Mouse (Mus musculus) forebrain, embryonic 14.5 days (tissue): Measurements from ENCODE around the gene Maff. TPM values are rescaled to one million over a fixed set of nuclear protein-coding genes. Genes with fewer than 3 reads are reported as not detected.

Source experiments
- ATAC-seq: fragments of 200-750 bp; cut with Nextera tagmentation; 2 replicates; pipeline ENCODE4 v1.8.0; 2017; ENCODE audit warnings: mild to moderate bottlenecking, moderate library complexity
- DNase-seq: peaks from one replicate; pipeline ENCODE4 v3.0.0-alpha.2; 2015; ENCODE audit warnings: low spot score
- H3K27ac ChIP-seq: fragments of 300-500 bp; sonication (generic); 2 replicates; pipeline ENCODE4 v1.5.1; 2014; ENCODE audit warnings: low read depth, mild to moderate bottlenecking, control low read depth, low read length, moderate library complexity
- H3K27me3 ChIP-seq: fragments of 300-500 bp; sonication (generic); replicated peaks from 2 replicates; pipeline ENCODE4 v1.6.1; 2014; ENCODE audit warnings: low read length, control low read depth, mixed read lengths; ENCODE audit not compliant: control insufficient read depth, insufficient read depth
- H3K36me3 ChIP-seq: fragments of 300-500 bp; sonication (generic); 2 replicates; pipeline ENCODE4 v1.6.1; 2014; ENCODE audit warnings: low read length, control low read depth; ENCODE audit not compliant: control insufficient read depth, insufficient read depth
- H3K4me1 ChIP-seq: fragments of 300-500 bp; sonication (generic); 2 replicates; pipeline ENCODE4 v1.6.1; 2014; ENCODE audit warnings: antibody characterized with exemption, low read length, control low read depth; ENCODE audit not compliant: control insufficient read depth, insufficient read depth
- H3K4me2 ChIP-seq: fragments of 300-500 bp; sonication (generic); 2 replicates; pipeline ENCODE4 v1.6.1; 2014; ENCODE audit warnings: mild to moderate bottlenecking, control low read depth, low read length
- H3K4me3 ChIP-seq: fragments of 300-500 bp; sonication (generic); 2 replicates; pipeline ENCODE4 v1.5.1; 2014; ENCODE audit warnings: low read depth, low read length, control low read depth
- H3K9ac ChIP-seq: fragments of 300-500 bp; sonication (generic); 2 replicates; pipeline ENCODE4 v1.6.1; 2014; ENCODE audit warnings: mild to moderate bottlenecking, low read length, control low read depth, moderate library complexity
- H3K9me3 ChIP-seq: fragments of 300-500 bp; sonication (generic); replicated peaks from 2 replicates; pipeline ENCODE4 v1.6.1; 2016; ENCODE audit warnings: low read length, control low read depth, mixed read lengths; ENCODE audit not compliant: control insufficient read depth
- WGBS: fragments of 180-500 bp; shearing (Covaris S2); extraction: QIAGEN DNeasy Blood & Tissue Kit; methylation state at CpG from one replicate; pipeline ENCODE4 v1.1.7; 2014; 5-methylcytosine and 5-hydroxymethylcytosine counted together
- polyA plus RNA-seq: library from polyadenylated mRNA; unstranded; fragments of >200 nt; fragmentation: Nextera tagmentation; extraction: Ambion mirVana; gene quantifications from 2 replicates; pipeline ENCODE4 v1.2.1, GENCODE M21; 2014

Maff gene
- polyA plus RNA-seq, result 0.72 and 1.6 TPM in 2 replicates

GRCm38 (mm10) chr15:79346051-79346793 is at the start of gene Maff:
TSS of gene Maff (plus strand) at chr15:79346621.
- H3K9ac ChIP-seq, result peak within 1 kb of the TSS; percentile 71
- no peaks in the 10 kb centered on the region for H3K36me3 ChIP-seq
- H3K27me3 ChIP-seq, result 0 out of 2 replicates have a peak, but pooled peaks cover 7% of the 10 kb centered on the region
- peak within 1 kb of the TSS; percentile 82 for H3K4me3 ChIP-seq
- H3K9me3 ChIP-seq, result no peaks in the 10 kb centered on the region
- ATAC-seq (no peak), DNase-seq (no peak)
- H3K4me1 ChIP-seq, result no peaks in the 10 kb centered on the region
- peak within 1 kb of the TSS; percentile 78 for H3K27ac ChIP-seq
- whole genome bisulfite sequencing, result 52% methylated on average over 8 of the region's 8 CpGs
- H3K4me2 ChIP-seq, result peak within 1 kb of the TSS; percentile 95

GRCm38 (mm10) chr15:79298553-79298952 is 47.9 kb upstream of the Maff start:
- no peaks in the 10 kb centered on the region for H3K36me3 ChIP-seq
- ATAC-seq (no peak), DNase-seq (no peak)
- H3K4me2 ChIP-seq, result no peak overlapping the region
- H3K27me3 ChIP-seq, result no peaks in the 10 kb centered on the region
- H3K27ac ChIP-seq, result no peak overlapping the region
- H3K4me3 ChIP-seq, result no peak overlapping the region
- H3K9ac ChIP-seq, result no peak overlapping the region
- 87% methylated on average over 6 of the region's 6 CpGs for WGBS
- no peaks in the 10 kb centered on the region for H3K9me3 ChIP-seq
- no peaks in the 10 kb centered on the region for H3K4me1 ChIP-seq

GRCm38 (mm10) chr15:79299563-79300155 is 46.8 kb upstream of the Maff start:
- no peak for ATAC-seq
- H3K4me2 ChIP-seq, result no peak overlapping the region
- no peaks in the 10 kb centered on the region for H3K9me3 ChIP-seq
- no peak overlapping the region for H3K27ac ChIP-seq
- no peak for DNase-seq
- no peak overlapping the region for H3K4me3 ChIP-seq
- H3K27me3 ChIP-seq, result no peaks in the 10 kb centered on the region
- 91% methylated on average over 2 of the region's 2 CpGs for WGBS
- H3K4me1 ChIP-seq, result no peaks in the 10 kb centered on the region
- no peak overlapping the region for H3K9ac ChIP-seq
- H3K36me3 ChIP-seq, result no peaks in the 10 kb centered on the region

- no peaks in the 10 kb centered on the region for H3K4me1 ChIP-seq
- DNase-seq (no peak), ATAC-seq (no peak)
- H3K9me3 ChIP-seq, result no peaks in the 10 kb centered on the region
- no peak overlapping the region for H3K4me3 ChIP-seq
- H3K4me2 ChIP-seq, result no peak overlapping the region
- 86% methylated on average over 8 of the region's 8 CpGs for WGBS
- H3K27ac ChIP-seq, result no peak overlapping the region
- H3K27me3 ChIP-seq, result no peaks in the 10 kb centered on the region
- H3K36me3 ChIP-seq, result 0 out of 2 replicates have a peak, but pooled peaks cover 10% of the 10 kb centered on the region
- H3K9ac ChIP-seq, result no peak overlapping the region
These were observed 42.7 kb upstream of the Maff start for GRCm38 (mm10) chr15:79303725-79304124.

- H3K27ac ChIP-seq, result no peak overlapping the region
- no peaks in the 10 kb centered on the region for H3K4me1 ChIP-seq
- no peak overlapping the region for H3K4me3 ChIP-seq
- 70% methylated on average over 4 of the region's 5 CpGs for WGBS
- ATAC-seq, result no peak
- H3K9me3 ChIP-seq, result no peaks in the 10 kb centered on the region
- DNase-seq, result no peak
- H3K9ac ChIP-seq, result no peak overlapping the region
- no peak overlapping the region for H3K4me2 ChIP-seq
- 0 out of 2 replicates have a peak, but pooled peaks cover 10% of the 10 kb centered on the region for H3K36me3 ChIP-seq
- no peaks in the 10 kb centered on the region for H3K27me3 ChIP-seq
These were observed 41.6 kb upstream of the Maff start for GRCm38 (mm10) chr15:79304832-79305231.

GRCm38 (mm10) chr15:79306043-79306637 is 40.3 kb upstream of the Maff start:
- Histone ChIP-seq H3K4me3 (no peak overlapping the region), H3K4me2 (no peak overlapping the region), H3K27ac (no peak overlapping the region), H3K9me3 (no peaks in the 10 kb centered on the region), H3K27me3 (no peaks in the 10 kb centered on the region), H3K9ac (no peak overlapping the region), H3K4me1 (no peaks in the 10 kb centered on the region), H3K36me3 (0 out of 2 replicates have a peak, but pooled peaks cover 18% of the 10 kb centered on the region)
- WGBS, result 86% methylated on average over 23 of the region's 23 CpGs
- ATAC-seq (no peak), DNase-seq (no peak)

GRCm38 (mm10) chr15:79307861-79308260 is 38.6 kb upstream of the Maff start:
- H3K9me3 ChIP-seq, result no peaks in the 10 kb centered on the region
- 0 out of 2 replicates have a peak, but pooled peaks cover 23% of the 10 kb centered on the region for H3K36me3 ChIP-seq
- no peak for ATAC-seq
- H3K4me3 ChIP-seq, result no peak overlapping the region
- no peak overlapping the region for H3K27ac ChIP-seq
- no peak overlapping the region for H3K4me2 ChIP-seq
- WGBS, result 79% methylated on average over 4 of the region's 4 CpGs
- no peaks in the 10 kb centered on the region for H3K4me1 ChIP-seq
- no peaks in the 10 kb centered on the region for H3K27me3 ChIP-seq
- H3K9ac ChIP-seq, result no peak overlapping the region
- no peak for DNase-seq

- no peak for ATAC-seq
- WGBS, result 80% methylated on average over 8 of the region's 8 CpGs
These were observed 32.5 kb upstream of the Maff start for GRCm38 (mm10) chr15:79313848-79314369.

More at GRCm38 (mm10) chr15:79313848-79314369, 32.5 kb upstream of the Maff start:
- DNase-seq, result no peak
- no peaks in the 10 kb centered on the region for H3K9me3 ChIP-seq
- H3K9ac ChIP-seq, result no peak overlapping the region
- H3K27me3 ChIP-seq, result no peaks in the 10 kb centered on the region
- H3K36me3 ChIP-seq, result 0 out of 2 replicates have a peak, but pooled peaks cover 13% of the 10 kb centered on the region
- no peak overlapping the region for H3K4me2 ChIP-seq
- no peak overlapping the region for H3K4me3 ChIP-seq
- no peak overlapping the region for H3K27ac ChIP-seq
- H3K4me1 ChIP-seq, result no peaks in the 10 kb centered on the region
